ENCODE assay signal across 9 mouse cellular contexts in the genomic region with DNA sequence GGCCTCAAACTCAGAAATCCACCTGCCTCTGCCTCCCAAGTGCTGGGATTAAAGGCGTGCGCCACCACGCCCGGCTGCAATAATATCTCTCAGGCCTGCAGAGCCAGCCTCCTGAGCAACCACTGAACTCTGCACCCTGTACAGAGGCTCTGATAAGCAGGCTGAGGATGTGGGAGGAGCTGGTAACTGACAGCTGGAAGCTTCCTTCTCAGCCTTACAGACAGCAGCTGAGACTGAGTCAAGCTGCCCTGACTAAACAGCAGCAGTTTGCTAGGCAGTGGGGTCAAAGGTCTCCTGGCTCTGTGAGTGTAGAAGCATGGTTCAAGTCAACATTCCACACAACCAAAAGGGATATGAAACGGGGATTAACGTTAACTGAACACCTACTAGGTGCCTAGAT. TPM values are rescaled to one million over a fixed set of nuclear protein-coding genes. Genes with fewer than 3 reads are reported as not detected.
A peak's percentile ranks its signal among the peaks of the same experiment; 100 is the strongest.
DNase-seq lines count a peak whose midpoint lies in the region; ATAC-seq and TF ChIP-seq lines count a peak whose summit lies in the region.
"Had no signal": no experiment of that assay in that cellular context is flagged by ENCODE, and none has a peak within 500 bp of the region (broad histone marks: within the 10 kb centered on the region; RNA-seq: fewer than 3 reads in every experiment).

No protein-coding gene starts in this region.

- intact Hi-C loops in gastrocnemius, postnatal 14 days (cut with DNase I; ENCODE audit: low total_unique reads), result no loop called here

- H3K4me3 ChIP-seq in kidney, embryonic 15.5 days (replicated peaks), result no peak overlapping the region
- H3K4me3 ChIP-seq in megakaryocyte, embryonic 14.5 days (replicated peaks), result peak overlapping the region; percentile 82
- H3K4me3 ChIP-seq in layer of hippocampus, adult 2 months, result no peak overlapping the region
- H3K4me3 ChIP-seq in midbrain, embryonic 15.5 days, result no peak overlapping the region

- DNase-seq in gastrocnemius, postnatal 25 days, result peak; percentile 25
- no peak for DNase-seq in gastrocnemius, postnatal 14 days
- DNase-seq in layer of hippocampus, adult 2 months (ENCODE audit: low spot score in 2 of 2), result no peak
- no peak for DNase-seq in cerebellum, adult 18-20 months

- peak; percentile 59; the same call in 1 of the 2 replicates for ATAC-seq in erythroblast, adult 5-6 weeks (replicated peaks; ENCODE audit: low FRiP score, poor library complexity, severe bottlenecking)
- peak; percentile 75 for ATAC-seq in kidney, embryonic 15.5 days (replicated peaks; ENCODE audit: low FRiP score)
- ATAC-seq in midbrain, embryonic 15.5 days (replicated peaks), result no peak

- H3K27me3 ChIP-seq in kidney, embryonic 15.5 days, result no peaks in the 10 kb centered on the region
- no peaks in the 10 kb centered on the region for H3K27me3 ChIP-seq in megakaryocyte, embryonic 14.5 days (replicated peaks)
- no peaks in the 10 kb centered on the region for H3K27me3 ChIP-seq in midbrain, embryonic 15.5 days (replicated peaks)

- TF ChIP-seq CTCF in layer of hippocampus, adult 2 months (conservative IDR thresholded peaks at IDR 0.05), result no peak

- peaks cover 34% of the 10 kb centered on the region for H3K4me1 ChIP-seq in kidney, embryonic 15.5 days
- peaks cover 99% of the 10 kb centered on the region for H3K4me1 ChIP-seq in megakaryocyte, embryonic 14.5 days
- H3K4me1 ChIP-seq in midbrain, embryonic 15.5 days, result peaks cover 8% of the 10 kb centered on the region; the same call in 1 of the 2 replicates

- 55% methylated on average over 6 of the region's 6 CpGs for WGBS in kidney, embryonic 15.5 days
- 78% methylated on average over 6 of the region's 6 CpGs for WGBS in midbrain, embryonic 15.5 days

- no peak overlapping the region for H3K4me2 ChIP-seq in kidney, embryonic 15.5 days
- no peak overlapping the region for H3K4me2 ChIP-seq in midbrain, embryonic 15.5 days

- no peak overlapping the region for H3K9ac ChIP-seq in kidney, embryonic 15.5 days
- H3K9ac ChIP-seq in midbrain, embryonic 15.5 days, result no peak overlapping the region

- H3K27ac ChIP-seq in kidney, embryonic 15.5 days, result no peak overlapping the region
- no peak overlapping the region for H3K27ac ChIP-seq in layer of hippocampus, adult 2 months
- H3K27ac ChIP-seq in midbrain, embryonic 15.5 days, result no peak overlapping the region

- no peaks in the 10 kb centered on the region for H3K36me3 ChIP-seq in kidney, embryonic 15.5 days
- H3K36me3 ChIP-seq in megakaryocyte, embryonic 14.5 days (replicated peaks; ENCODE audit: low read length), result no peaks in the 10 kb centered on the region
- no peaks in the 10 kb centered on the region for H3K36me3 ChIP-seq in midbrain, embryonic 15.5 days (replicated peaks)

- no peaks in the 10 kb centered on the region for H3K9me3 ChIP-seq in kidney, embryonic 15.5 days (replicated peaks)
- H3K9me3 ChIP-seq in megakaryocyte, embryonic 14.5 days, result no peaks in the 10 kb centered on the region
- no peaks in the 10 kb centered on the region for H3K9me3 ChIP-seq in midbrain, embryonic 15.5 days

RNA-seq across cellular contexts. Expression of a gene that starts 8.0 kb away (rescaled TPM):
- 1,000 to 10,000 TPM; 2,738 to 2,745 TPM for total RNA-seq in gastrocnemius, postnatal 25 days (2021)
- total RNA-seq in gastrocnemius, postnatal 14 days (2021), result 1,000 to 10,000 TPM; 2,600 to 2,686 TPM
- total RNA-seq in erythroblast, adult 5-6 weeks (2015; ENCODE audit: low replicate concordance), result 108 and 109 TPM in 2 replicates
- 53.0 and 92.1 TPM in 2 replicates for total RNA-seq in erythroblast, adult 5-6 weeks (2017; ENCODE audit: low replicate concordance)
- 1,596 and 1,620 TPM in 2 replicates for polyA plus RNA-seq in kidney, embryonic 15.5 days (2015; fragmentation: Nextera tagmentation; extraction: Ambion mirVana)
- polyA plus RNA-seq in megakaryocyte, embryonic 14.5 days (2012; ENCODE audit: insufficient read depth, low replicate concordance), result 1,655 and 1,832 TPM in 2 replicates
- 100 to 1,000 TPM; 280 to 297 TPM for total RNA-seq in layer of hippocampus, adult 2 months (2021)
- 522 and 586 TPM in 2 replicates for polyA plus RNA-seq in midbrain, embryonic 15.5 days (2015; fragmentation: Nextera tagmentation; extraction: Ambion mirVana)

RNA-seq across cellular contexts. Expression of a gene that starts 27.7 kb away (rescaled TPM):
- not detected for total RNA-seq in gastrocnemius, postnatal 25 days (2021)
- total RNA-seq in gastrocnemius, postnatal 14 days (2021), result not detected
- 3.8 TPM in 1 of 2 replicates, not detected in the other for total RNA-seq in erythroblast, adult 5-6 weeks (2015; ENCODE audit: low replicate concordance)
- total RNA-seq in erythroblast, adult 5-6 weeks (2017; ENCODE audit: low replicate concordance), result 0.56 TPM in 1 of 2 replicates, not detected in the other
- polyA plus RNA-seq in kidney, embryonic 15.5 days (2015; fragmentation: Nextera tagmentation; extraction: Ambion mirVana), result 0.12 TPM in 1 of 2 replicates, not detected in the other
- polyA plus RNA-seq in megakaryocyte, embryonic 14.5 days (2012; ENCODE audit: insufficient read depth, low replicate concordance), result 0.35 TPM in 1 of 2 replicates, not detected in the other
- total RNA-seq in layer of hippocampus, adult 2 months (2021), result not detected
- polyA plus RNA-seq in midbrain, embryonic 15.5 days (2015; fragmentation: Nextera tagmentation; extraction: Ambion mirVana), result 0.15 TPM in 1 of 2 replicates, not detected in the other
- polyA plus RNA-seq: limb, embryonic 14.5 days had no signal

RNA-seq across cellular contexts. Expression of a gene that starts 37.4 kb away (rescaled TPM):
- 10 to 100 TPM; 13.0 to 15.3 TPM for total RNA-seq in gastrocnemius, postnatal 25 days (2021)
- 10 to 100 TPM; 14.5 to 16.8 TPM for total RNA-seq in gastrocnemius, postnatal 14 days (2021)
- total RNA-seq in erythroblast, adult 5-6 weeks (2015; ENCODE audit: low replicate concordance), result 11.3 and 21.3 TPM in 2 replicates
- total RNA-seq in erythroblast, adult 5-6 weeks (2017; ENCODE audit: low replicate concordance), result 15.8 and 19.5 TPM in 2 replicates
- 42.3 and 43.8 TPM in 2 replicates for polyA plus RNA-seq in kidney, embryonic 15.5 days (2015; fragmentation: Nextera tagmentation; extraction: Ambion mirVana)
- 14.5 and 19.9 TPM in 2 replicates for polyA plus RNA-seq in megakaryocyte, embryonic 14.5 days (2012; ENCODE audit: insufficient read depth, low replicate concordance)
- 10 to 100 TPM; 35.0 to 36.1 TPM for total RNA-seq in layer of hippocampus, adult 2 months (2021)
- polyA plus RNA-seq in midbrain, embryonic 15.5 days (2015; fragmentation: Nextera tagmentation; extraction: Ambion mirVana), result 41.2 and 44.6 TPM in 2 replicates

RNA-seq across cellular contexts. Expression of a gene that starts 37.4 kb away (rescaled TPM):
- total RNA-seq in gastrocnemius, postnatal 25 days (2021), result 10 to 100 TPM in 1 of 2 experiments, 1 to 10 TPM in 1; 9.8 to 10.9 TPM
- 10 to 100 TPM; 10.5 to 11.9 TPM for total RNA-seq in gastrocnemius, postnatal 14 days (2021)
- total RNA-seq in erythroblast, adult 5-6 weeks (2015; ENCODE audit: low replicate concordance), result 13.0 and 16.5 TPM in 2 replicates
- 4.7 and 10.7 TPM in 2 replicates for total RNA-seq in erythroblast, adult 5-6 weeks (2017; ENCODE audit: low replicate concordance)
- 27.7 and 31.5 TPM in 2 replicates for polyA plus RNA-seq in kidney, embryonic 15.5 days (2015; fragmentation: Nextera tagmentation; extraction: Ambion mirVana)
- polyA plus RNA-seq in megakaryocyte, embryonic 14.5 days (2012; ENCODE audit: insufficient read depth, low replicate concordance), result 0.49 and 1.0 TPM in 2 replicates
- 10 to 100 TPM; 14.0 to 14.2 TPM for total RNA-seq in layer of hippocampus, adult 2 months (2021)
- polyA plus RNA-seq in midbrain, embryonic 15.5 days (2015; fragmentation: Nextera tagmentation; extraction: Ambion mirVana), result 13.0 and 13.7 TPM in 2 replicates

Comparison
In these comparisons a context has a peak if more than half of its experiments do, and no peak if none do; other contexts are left out.
1. RNA of a gene that starts 8.0 kb away (total RNA-seq): 2,738 to 2,745 TPM in gastrocnemius, postnatal 25 days and 2,600 to 2,686 TPM in gastrocnemius, postnatal 14 days; 280 to 297 TPM in layer of hippocampus, adult 2 months and 53.0 to 109 TPM in erythroblast, adult 5-6 weeks; every median in the first group is over 4 times any median in the second.